Mouse (Mus musculus): ENCODE results near the gene Mbnl2. TPM values are rescaled to one million over a fixed set of nuclear protein-coding genes. Genes with fewer than 3 reads are reported as not detected.

Mbnl2 gene
- total RNA-seq, 1 experiment from 2014 or later = 153 TPM

DNA sequence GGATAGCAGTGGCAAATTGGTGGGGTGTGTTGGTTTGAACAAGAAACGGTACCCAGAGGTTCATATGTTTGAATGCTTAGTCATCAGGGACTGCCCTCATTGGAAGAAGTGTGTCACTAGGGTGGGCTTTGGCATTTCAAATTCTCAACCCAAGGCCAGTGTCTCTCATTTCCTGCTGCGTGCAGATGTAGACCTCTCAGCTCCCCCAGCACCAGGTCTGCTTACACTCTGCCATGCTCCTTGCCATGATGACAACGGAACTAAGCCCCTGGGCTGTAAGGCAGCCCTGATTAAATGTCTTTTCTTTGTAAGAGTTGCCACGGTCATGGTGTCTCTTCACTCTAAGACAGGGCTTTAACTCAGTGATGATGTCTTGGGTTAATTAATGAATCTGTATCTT, 69.2 kb downstream of the Mbnl2 start:
- no peak for ATAC-seq (ENCODE audit: extremely low read depth, insufficient number of reproducible peaks, low FRiP score, poor library complexity, severe bottlenecking)

DNA sequence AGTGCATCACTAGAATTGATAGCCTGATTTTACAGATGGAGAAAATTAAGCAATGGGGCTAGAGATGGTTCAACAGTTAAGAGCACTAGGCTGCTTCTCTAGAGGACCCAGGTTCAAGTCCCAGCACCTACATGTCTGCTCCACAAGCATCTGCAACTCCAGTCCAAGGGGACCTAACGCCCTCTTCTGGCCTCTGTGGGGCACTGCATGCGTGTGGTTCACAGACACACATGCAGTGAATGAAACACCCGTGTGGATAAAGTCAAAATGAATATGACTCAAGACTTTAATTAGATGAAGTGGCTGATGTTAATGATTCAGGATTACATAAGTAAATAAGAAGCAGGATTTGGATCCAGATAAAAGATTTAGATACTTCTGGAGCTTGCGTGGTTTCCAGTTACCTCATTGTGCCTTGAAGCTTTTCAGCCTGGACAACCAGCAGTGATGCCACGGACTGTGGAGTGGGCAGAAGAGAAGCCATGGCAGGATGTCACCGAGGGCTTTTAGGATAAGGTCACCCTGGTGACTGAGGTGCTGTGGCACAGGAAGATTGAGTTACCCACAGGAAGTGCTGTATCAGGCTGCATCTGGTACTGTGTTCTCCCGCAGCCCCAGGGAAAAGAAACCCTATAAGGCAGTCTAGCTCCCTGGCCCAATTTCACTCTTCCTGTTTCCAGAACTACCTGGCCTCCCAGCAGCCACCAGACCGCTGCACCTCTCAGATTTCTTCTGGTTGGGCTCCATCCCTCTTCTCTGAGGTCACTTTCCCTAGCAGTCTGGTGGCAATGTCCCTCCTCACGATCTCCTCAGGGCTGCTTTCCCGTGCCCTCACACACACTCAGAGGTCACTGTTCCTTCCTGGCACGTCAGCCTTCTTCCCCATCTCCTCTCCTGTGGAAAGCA, 72.2 kb downstream of the Mbnl2 start:
- no peak for ATAC-seq (ENCODE audit: extremely low read depth, insufficient number of reproducible peaks, low FRiP score, poor library complexity, severe bottlenecking)

DNA sequence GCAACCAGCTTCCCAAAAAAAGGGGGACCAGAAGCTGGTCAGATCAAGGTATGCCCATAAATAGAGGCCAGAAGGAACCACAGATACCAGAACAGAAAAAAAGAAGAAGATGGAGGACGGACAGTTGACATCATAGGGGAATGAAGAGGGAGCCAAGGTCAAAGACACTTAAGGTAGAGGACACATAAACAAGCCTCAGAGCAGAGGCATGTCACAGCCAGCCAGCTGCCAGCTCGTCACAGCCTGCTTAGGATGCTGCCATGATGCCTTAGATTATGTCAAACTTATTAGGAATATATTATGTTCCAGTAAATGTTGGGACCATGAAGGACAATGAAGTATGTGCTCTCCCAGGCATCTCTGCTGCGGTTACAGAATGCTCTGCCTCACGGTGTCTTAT, 73.9 kb downstream of the Mbnl2 start:
- no peak for ATAC-seq (ENCODE audit: extremely low read depth, insufficient number of reproducible peaks, low FRiP score, poor library complexity, severe bottlenecking)

DNA sequence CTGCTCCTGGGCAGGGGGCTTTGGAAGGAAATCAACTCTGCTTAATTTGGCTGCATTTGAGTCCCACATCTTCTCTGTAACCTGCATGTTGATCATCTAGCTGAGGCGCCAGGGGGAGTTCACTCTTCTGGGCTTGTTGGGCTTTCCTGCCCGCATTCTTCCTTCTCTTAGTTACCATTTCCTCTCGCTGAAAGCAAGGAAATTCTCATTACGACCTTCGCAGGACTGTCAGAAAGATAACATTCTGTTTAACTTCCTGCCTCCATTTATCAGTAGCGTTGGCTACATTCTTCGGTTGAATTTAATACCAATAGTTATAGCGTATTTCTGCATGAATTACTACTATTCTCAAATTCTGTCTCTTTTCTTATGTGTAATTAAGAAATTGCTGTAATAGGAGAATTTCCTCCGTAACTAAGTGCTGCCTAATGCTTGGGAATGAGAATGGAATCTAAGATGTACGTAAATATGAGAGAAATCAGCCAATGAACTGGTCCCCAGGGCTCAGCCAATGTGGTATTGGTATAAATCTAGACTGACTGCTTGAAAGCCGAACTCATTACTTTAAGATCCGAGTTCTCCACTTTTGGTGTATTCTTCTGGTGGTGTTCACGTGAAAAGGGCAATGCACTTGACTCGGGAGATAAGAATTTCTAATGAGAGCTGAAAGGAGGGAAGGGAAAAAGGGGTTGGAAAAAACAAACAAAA, 76.8 kb downstream of the Mbnl2 start:
- ATAC-seq (ENCODE audit: extremely low read depth, insufficient number of reproducible peaks, low FRiP score, poor library complexity, severe bottlenecking) = no peak

DNA sequence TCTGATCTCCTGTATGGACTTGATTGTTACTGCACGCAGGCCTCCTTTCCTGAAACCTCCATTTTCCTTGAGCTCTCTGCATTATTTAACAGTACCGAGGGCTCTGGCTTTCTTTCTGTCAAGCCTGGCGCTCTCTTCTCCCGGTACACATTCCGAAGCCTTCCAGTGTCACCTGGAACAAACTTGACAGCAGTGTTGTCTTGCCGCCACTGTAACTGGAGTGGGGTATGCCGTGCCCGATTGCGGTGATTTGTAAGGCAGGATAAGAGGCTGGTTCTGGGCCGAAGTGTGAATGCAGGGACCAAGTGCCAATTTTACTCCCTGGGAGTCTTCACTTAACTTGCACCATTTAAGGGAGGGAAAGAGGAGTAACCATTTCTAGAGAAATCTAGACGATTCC, 77.7 kb downstream of the Mbnl2 start:
- ATAC-seq (ENCODE audit: extremely low read depth, insufficient number of reproducible peaks, low FRiP score, poor library complexity, severe bottlenecking) = no peak

DNA sequence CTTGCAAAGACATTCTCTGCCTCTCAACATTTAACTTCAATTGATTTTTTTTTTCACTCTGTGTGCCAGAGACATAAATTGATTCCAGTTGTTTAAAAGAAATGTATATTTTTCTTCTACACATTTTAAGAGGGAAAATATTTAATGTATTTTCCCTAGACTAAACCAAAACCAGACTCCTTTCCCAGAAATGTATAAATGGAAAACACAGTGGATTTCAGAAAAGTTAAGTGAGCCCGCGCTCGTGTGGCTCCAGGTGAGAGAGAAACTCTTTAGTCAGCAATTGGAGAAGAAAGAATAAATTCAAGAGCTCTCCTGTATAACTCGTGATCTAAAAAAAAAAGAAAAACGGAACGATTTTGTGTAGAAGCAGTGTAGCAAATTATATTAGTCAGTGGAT, 79.1 kb downstream of the Mbnl2 start:
- no peak for ATAC-seq (ENCODE audit: extremely low read depth, insufficient number of reproducible peaks, low FRiP score, poor library complexity, severe bottlenecking)

DNA sequence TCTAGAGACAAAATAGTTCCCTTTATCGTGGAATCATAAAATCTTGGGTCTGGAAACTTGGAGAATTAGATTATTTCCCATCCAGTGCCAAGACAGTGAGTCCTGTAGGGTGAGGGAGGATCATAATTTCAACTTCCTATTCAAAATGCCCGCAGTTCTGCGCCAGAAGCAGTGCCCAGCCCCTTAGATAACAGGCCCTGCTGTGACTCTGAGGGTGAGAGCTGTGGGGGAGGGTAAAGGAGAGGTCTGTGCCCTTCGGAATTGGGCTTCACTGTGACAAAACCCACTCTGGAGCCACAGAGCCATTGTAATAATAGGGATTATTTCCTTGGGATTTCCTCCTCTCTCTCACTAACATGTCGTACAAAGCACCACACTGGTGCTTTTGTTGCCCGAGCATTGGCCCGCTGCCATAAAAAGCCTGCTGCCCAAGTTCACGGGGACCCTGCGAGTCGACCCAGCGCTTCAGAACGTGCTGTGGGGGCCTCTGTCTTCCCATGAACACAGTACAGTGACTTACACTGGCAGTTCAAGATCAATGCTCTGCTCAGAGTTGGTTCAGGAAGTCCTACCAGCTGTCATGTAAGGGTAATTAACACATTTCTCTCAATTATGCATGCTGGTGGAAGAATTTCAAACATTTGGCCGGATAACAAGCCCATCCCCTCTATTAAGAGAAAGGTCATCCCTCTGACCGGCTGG, 79.7 kb downstream of the Mbnl2 start:
- no peak for ATAC-seq (ENCODE audit: extremely low read depth, insufficient number of reproducible peaks, low FRiP score, poor library complexity, severe bottlenecking)

DNA sequence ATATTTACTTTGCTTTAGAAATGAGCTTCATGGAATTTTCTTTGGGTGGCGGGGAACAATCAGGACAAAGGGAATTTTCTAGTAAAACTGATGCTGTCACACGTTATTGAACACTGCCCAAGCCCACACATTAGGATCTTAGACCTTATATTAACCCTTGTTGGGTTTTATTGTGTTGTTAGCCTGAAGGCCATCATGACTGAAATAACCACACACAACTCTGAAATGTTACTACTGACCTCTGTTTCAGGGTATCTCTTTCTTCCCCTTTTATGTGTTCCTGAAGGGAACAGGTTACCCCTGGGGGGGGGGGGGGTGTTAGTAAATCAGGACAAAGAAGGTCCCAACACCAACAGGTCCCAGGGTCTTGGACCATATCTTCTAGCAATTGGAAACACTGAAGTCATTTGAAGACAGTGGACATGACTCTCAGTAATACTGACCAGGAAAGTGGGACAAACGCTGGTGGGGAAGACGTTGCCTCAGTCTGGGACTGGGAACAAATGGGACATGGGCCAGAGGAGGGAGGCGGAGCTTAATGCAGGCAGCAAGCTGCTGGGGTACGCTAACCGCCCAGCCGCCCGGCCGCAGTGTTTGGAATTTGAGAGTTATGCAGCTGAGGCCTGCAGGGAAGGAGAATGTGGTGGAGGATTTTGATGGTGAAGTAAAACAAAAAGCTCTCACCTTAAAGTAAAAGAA, 80.4 kb downstream of the Mbnl2 start:
- no peak for ATAC-seq (ENCODE audit: extremely low read depth, insufficient number of reproducible peaks, low FRiP score, poor library complexity, severe bottlenecking)

DNA sequence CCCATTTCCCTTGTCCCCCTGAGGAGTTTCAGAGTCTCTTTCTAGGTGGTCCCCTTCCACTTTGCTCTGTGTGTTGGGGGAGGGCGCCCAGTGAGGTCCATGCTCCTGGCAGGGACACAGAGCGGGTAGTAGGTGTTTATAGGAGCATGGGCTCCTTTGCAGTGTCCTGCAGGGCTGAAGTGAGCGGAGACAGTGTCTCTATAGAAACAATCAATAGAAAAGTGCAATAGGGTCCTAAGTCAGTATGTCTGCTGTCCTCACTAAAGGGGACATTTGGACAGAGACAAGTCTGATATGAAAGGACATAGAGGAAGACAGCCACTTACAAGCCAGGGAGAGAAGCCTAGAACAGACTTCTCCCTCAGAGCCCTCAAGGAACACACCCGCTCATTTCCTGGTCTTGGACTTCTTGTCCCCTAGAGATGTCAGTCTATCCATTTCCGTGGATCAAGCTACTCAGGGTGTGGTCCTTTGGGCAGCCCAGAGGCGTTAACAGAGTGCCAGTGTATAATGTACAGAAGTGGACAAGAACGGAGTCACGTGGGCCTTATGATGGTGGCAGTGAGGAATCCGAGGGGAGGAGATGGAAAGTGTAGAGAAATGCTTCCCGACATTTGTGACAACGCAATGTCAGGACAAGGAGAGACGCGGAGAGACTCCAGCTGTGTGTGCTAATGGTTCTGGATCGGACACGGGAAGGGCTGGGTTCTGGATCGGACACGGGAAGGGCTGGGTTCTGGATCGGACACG, 82.0 kb downstream of the Mbnl2 start:
- ATAC-seq (ENCODE audit: extremely low read depth, insufficient number of reproducible peaks, low FRiP score, poor library complexity, severe bottlenecking) = no peak

DNA sequence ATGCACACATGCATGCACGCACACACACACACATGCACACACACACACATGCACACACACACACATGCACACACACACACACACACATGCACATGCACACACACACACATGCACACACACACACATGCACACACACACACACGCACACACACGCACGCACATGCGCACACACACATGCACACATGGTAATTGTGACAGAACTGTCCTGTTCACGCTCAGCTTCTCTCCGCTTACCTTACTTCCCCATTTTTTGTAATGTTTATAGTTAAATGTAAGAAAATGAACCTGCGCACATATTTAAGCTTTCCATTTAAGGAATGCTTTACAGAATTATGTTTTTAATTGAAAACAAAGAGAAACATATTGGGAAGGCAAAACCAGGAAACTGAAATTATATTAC, 84.1 kb downstream of the Mbnl2 start:
- peak; percentile 62; the same call in 1 of the 2 replicates for ATAC-seq (ENCODE audit: extremely low read depth, insufficient number of reproducible peaks, low FRiP score, poor library complexity, severe bottlenecking)

DNA sequence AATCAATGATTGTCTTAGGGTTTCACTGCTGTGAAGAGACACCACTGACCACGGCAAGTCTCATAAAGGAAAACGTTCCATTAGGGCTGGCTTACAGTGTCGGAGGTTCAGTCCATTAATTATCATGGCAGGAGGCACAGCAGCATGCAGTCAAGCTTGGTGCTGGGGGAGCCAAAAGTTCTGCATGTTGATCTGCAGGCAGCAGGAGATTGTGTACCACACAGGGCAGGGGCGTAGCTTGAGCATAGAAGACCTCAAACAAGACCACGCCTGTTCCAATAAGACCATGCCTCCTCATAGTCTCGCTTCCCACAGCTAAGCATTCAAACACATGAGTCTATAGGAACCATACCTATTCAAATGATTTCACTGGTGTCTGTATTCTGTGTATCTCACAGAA, 85.7 kb downstream of the Mbnl2 start:
- no peak for ATAC-seq (ENCODE audit: extremely low read depth, insufficient number of reproducible peaks, low FRiP score, poor library complexity, severe bottlenecking)

DNA sequence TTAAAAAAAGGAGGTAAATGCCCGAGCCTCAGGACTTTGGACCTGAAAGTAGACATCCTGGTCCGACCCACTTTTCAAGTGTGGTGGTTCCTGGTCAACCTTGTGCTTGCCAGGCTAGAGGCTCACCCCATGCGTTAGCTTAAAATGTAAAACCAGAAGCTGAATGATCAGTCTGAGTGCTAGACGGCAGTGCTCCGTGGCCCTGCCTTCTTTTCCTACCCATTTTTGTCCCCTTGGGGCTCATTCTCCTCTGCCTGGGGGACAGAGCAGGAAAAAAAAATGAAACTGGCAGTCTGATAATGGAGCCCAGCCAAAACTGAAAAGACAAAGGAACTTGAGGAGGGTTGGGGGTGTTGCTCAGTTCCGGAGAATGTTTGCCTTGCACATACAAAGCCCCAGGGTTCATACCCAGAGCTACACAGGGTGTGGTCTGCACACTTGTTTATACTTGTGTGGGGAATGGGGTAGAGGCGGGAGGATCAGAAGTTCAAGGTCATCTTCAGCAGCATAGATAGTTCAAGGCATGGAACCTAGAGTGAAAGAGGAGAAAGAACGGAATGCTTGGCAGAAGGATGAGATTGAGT, 87.0 kb downstream of the Mbnl2 start:
- ATAC-seq (ENCODE audit: extremely low read depth, insufficient number of reproducible peaks, low FRiP score, poor library complexity, severe bottlenecking) = no peak

DNA sequence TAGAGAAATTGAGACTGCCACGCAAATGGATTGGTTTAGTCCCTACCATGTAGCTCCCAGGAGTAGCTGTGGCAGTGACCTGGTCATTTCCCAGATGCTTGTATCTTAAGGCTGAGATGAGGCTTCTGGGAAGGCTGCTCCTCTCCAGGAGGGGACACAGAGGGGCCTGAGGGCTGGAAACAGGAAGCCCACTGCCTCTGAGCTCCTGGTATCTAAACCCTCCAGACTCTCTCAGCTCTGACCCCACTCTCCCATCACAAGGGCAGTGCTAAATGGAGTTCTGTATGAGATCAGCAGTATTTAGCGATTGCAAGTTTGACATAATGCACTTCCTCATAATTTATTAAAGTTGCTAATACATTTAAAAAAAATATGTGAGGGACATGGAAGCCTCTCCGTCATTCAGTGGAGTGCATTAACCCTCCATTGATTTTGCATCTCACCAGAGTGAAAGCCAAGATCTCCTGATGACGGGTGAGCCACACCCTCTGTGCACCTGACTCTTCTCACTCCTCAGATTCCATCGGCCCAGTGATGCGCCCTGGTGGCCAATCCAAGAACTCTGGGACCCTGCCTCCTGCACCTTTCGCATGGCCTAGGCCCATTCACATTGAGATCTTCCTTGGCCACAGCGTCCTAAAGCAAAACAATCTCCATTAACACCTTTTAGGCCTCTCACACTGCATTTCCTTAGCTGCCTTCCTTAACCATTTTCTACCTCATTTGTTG, 87.8 kb downstream of the Mbnl2 start:
- ATAC-seq (ENCODE audit: extremely low read depth, insufficient number of reproducible peaks, low FRiP score, poor library complexity, severe bottlenecking) = no peak

DNA sequence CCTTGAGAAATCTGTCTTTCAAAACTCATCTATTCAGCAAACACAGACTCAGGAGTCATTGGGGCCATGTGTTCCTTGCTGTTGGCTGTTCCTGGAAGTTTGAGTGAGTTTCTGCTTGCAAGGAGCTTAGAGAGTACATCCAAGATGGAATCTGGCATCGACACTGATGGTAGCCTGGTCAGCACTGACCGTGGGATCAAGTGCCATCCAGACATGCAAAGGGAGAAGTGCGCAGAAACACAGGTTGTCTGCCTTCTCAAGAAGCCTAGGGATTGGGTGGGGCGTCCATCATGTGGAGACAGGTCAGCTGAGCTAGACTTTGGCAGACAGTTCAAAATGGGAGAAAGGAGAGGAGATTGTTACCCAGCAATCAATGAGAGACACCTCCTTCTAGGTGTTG, 89.6 kb downstream of the Mbnl2 start:
- ATAC-seq (ENCODE audit: extremely low read depth, insufficient number of reproducible peaks, low FRiP score, poor library complexity, severe bottlenecking) = no peak

DNA sequence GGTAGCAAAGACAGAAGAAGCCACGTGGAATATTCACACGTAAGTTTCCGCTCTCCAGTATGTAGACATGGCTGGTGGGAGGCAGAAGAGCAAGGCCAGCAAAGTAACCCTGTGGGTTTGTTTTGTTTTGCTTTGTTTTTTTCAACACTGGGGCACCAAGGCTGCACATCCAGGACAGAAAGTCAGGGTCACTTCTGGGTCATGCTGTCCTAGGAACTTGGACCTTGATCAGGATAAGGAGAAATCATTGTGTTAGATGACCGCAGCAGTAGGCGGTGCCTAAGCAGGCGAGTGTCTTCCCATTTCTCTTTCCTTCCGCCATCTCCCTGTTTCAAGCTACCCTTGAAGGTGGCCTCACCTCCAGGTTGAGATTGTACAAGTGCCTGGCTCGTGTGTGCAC, 91.5 kb downstream of the Mbnl2 start:
- ATAC-seq (ENCODE audit: extremely low read depth, insufficient number of reproducible peaks, low FRiP score, poor library complexity, severe bottlenecking) = no peak

DNA sequence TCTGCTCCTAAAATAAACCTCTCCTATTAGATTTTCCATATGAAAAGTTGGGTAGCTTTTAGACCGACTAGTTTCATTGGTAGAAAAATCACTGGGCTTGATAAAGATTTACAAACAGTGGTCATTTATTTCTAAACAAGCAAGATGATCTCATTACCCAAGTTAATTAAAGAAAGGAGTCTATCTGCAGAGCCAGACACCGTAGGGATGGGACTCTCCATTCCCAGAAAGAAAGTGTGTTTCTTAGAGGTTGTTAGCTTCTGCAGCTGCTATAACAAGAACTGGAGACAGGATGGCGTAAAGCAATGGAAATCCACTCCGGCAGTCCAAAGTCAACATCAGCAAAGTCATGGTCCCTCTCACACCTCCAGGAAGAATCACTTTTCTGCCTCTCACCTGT, 92.1 kb downstream of the Mbnl2 start:
- ATAC-seq (ENCODE audit: extremely low read depth, insufficient number of reproducible peaks, low FRiP score, poor library complexity, severe bottlenecking) = no peak

DNA sequence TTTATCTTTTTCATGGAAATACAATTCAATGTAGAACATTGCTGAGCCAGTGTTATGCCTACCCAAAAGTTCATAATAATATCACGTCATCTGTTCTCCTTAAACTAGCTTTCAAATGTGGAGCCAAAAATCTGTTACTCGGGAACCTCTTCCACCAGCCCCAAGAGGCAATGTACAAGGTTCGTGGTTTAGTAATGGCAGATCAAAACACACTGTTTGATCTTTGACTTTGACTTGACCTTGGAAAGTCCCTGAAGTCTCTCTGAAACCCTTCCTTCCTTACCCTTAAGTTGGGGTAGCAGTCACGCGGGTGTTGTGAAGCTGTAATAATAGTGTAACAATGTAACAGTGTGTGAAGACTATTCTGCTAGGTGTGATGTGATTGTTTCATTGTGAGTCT, 93.0 kb downstream of the Mbnl2 start:
- no peak for ATAC-seq (ENCODE audit: extremely low read depth, insufficient number of reproducible peaks, low FRiP score, poor library complexity, severe bottlenecking)
